Mouse (Mus musculus) lung, postnatal 4 days (tissue): ENCODE data around the gene Lrba.

ENCODE experiments used
- DNase-seq, 2 experiments: peaks; one replicate each; pipeline ENCODE4 v3.0.0; 2021

Gene Lrba

GRCm38 (mm10) chr3:86761095-86762035, 536.9 kb downstream of the Lrba start:
- peak in 1 of 2 experiments; percentile 72 for DNase-seq

GRCm38 (mm10) chr3:86762036-86762415, 537.5 kb downstream of the Lrba start:
- no peak for DNase-seq

GRCm38 (mm10) chr3:86762456-86762855, 538.0 kb downstream of the Lrba start:
- no peak for DNase-seq

GRCm38 (mm10) chr3:86768553-86768952, 544.1 kb downstream of the Lrba start:
- DNase-seq, result no peak

- DNase-seq, result no peak
These were observed 544.5 kb downstream of the Lrba start for GRCm38 (mm10) chr3:86768969-86769368.

- DNase-seq, result peak; percentile 24 to 48
These were observed 550.3 kb downstream of the Lrba start for GRCm38 (mm10) chr3:86774566-86775443.

GRCm38 (mm10) chr3:86775444-86775828, 551.0 kb downstream of the Lrba start:
- no peak for DNase-seq

- peak; percentile 29 to 41 for DNase-seq
These were observed 555.2 kb downstream of the Lrba start for GRCm38 (mm10) chr3:86779704-86780103.

- DNase-seq, result no peak
These were observed 559.6 kb downstream of the Lrba start for GRCm38 (mm10) chr3:86784051-86784450.

GRCm38 (mm10) chr3:86784930-86785329, 560.5 kb downstream of the Lrba start:
- DNase-seq, result no peak

GRCm38 (mm10) chr3:86786280-86786679, 561.8 kb downstream of the Lrba start:
- peak in 1 of 2 experiments; percentile 13 for DNase-seq

- peak; percentile 56 to 84 for DNase-seq
These were observed 562.4 kb downstream of the Lrba start for GRCm38 (mm10) chr3:86786845-86787351.

GRCm38 (mm10) chr3:86787423-86788123, 563.1 kb downstream of the Lrba start:
- no peak for DNase-seq

- peak in 1 of 2 experiments; percentile 73 for DNase-seq
These were observed 564.2 kb downstream of the Lrba start for GRCm38 (mm10) chr3:86788711-86789110.

GRCm38 (mm10) chr3:86789752-86790151, 565.3 kb downstream of the Lrba start:
- no peak for DNase-seq

- peak in 1 of 2 experiments; percentile 18 for DNase-seq
These were observed 568.8 kb downstream of the Lrba start for GRCm38 (mm10) chr3:86793264-86793663.

GRCm38 (mm10) chr3:86793720-86794191, 569.3 kb downstream of the Lrba start:
- DNase-seq, result peak; percentile 54 to 71

- DNase-seq, result no peak
These were observed 572.2 kb downstream of the Lrba start for GRCm38 (mm10) chr3:86796716-86797115.

GRCm38 (mm10) chr3:86797871-86798460, 573.5 kb downstream of the Lrba start:
- no peak for DNase-seq

- DNase-seq, result no peak
These were observed 574.6 kb downstream of the Lrba start for GRCm38 (mm10) chr3:86799041-86799440.

GRCm38 (mm10) chr3:86800841-86801240, 576.4 kb downstream of the Lrba start:
- no peak for DNase-seq

GRCm38 (mm10) chr3:86802825-86803224, 578.3 kb downstream of the Lrba start:
- DNase-seq, result no peak
